In the genomic region with DNA sequence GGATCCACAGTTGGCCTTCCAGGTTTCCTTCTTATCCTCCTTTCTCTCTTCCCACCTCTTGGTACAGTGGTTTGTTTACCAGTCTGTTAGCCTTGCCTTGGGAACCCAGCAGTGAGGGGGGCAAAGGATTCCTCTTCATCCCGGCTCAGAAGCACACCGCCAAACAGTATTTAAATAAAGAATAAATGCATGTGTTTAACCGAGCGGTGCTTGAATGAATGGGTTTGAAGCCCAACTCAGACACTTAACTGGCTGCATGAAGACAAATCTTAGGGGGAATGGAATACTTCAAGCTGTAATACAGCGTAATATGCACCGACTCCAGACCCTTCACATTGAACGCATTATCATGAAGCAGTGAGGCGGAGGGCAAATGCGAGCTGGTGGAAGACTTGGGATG, we compare ENCODE assay signal across 30 mouse cellular contexts. TPM values are rescaled to one million over a fixed set of nuclear protein-coding genes. Genes with fewer than 3 reads are reported as not detected.
DNase-seq lines count a peak whose midpoint lies in the region; ATAC-seq lines count a peak whose summit lies in the region.
"Had no signal": no experiment of that assay in that cellular context is flagged by ENCODE, and none has a peak within 500 bp of the region (broad histone marks: within the 10 kb centered on the region; RNA-seq: fewer than 3 reads in every experiment).

No protein-coding gene starts in this region.

- DNase-seq in hindbrain, embryonic 10.5 days (ENCODE audit: low spot score), result no peak
- DNase-seq in midbrain, embryonic 10.5 days (ENCODE audit: low spot score), result no peak
- DNase-seq in midbrain, embryonic 14.5 days, result peak; percentile 38
- DNase-seq in retina, postnatal 1 day, result peak; percentile 53
- no peak for DNase-seq in left cerebral cortex, adult 11 months (ENCODE audit: low spot score)
- DNase-seq: adrenal gland, adult 2 months; adrenal gland, postnatal 36 days; cerebellum, adult 2 months; cerebellum, postnatal 25 days; embryo, embryonic 11 days; gastrocnemius, postnatal 25 days; heart, postnatal 36 days; kidney, adult 11 months; kidney, postnatal 14 days; layer of hippocampus, adult 9-11 months; right cerebral cortex, postnatal 4 days; thymus, adult 2 months; thymus, postnatal 36 days had no signal

- peaks cover 7% of the 10 kb centered on the region; the same call in 1 of the 2 replicates for H3K27me3 ChIP-seq in hindbrain, embryonic 12.5 days
- no peaks in the 10 kb centered on the region for H3K27me3 ChIP-seq in hindbrain, embryonic 10.5 days (ENCODE audit: insufficient read depth, poor library complexity, severe bottlenecking)
- 0 out of 2 replicates have a peak, but pooled peaks cover 3% of the 10 kb centered on the region for H3K27me3 ChIP-seq in midbrain, embryonic 13.5 days
- H3K27me3 ChIP-seq in midbrain, embryonic 10.5 days (ENCODE audit: low read depth, poor library complexity, severe bottlenecking), result peaks cover 19% of the 10 kb centered on the region
- H3K27me3 ChIP-seq in midbrain, embryonic 14.5 days (ENCODE audit: control insufficient read depth, insufficient read depth, low read length), result no peaks in the 10 kb centered on the region
- H3K27me3 ChIP-seq: CH12.LX; limb, embryonic 13.5 days; lung, embryonic 15.5 days; neural tube, embryonic 15.5 days had no signal

- no peak overlapping the region for H3K9ac ChIP-seq in hindbrain, embryonic 12.5 days
- H3K9ac ChIP-seq in midbrain, embryonic 13.5 days (replicated peaks), result no peak overlapping the region
- H3K9ac ChIP-seq in midbrain, embryonic 14.5 days (replicated peaks; ENCODE audit: low read length), result no peak overlapping the region
- H3K9ac ChIP-seq: embryonic facial prominence, embryonic 12.5 days; limb, embryonic 13.5 days; lung, embryonic 15.5 days; neural tube, embryonic 15.5 days had no signal

- no peaks in the 10 kb centered on the region for H3K36me3 ChIP-seq in hindbrain, embryonic 12.5 days
- H3K36me3 ChIP-seq in hindbrain, embryonic 10.5 days, result no peaks in the 10 kb centered on the region
- no peaks in the 10 kb centered on the region for H3K36me3 ChIP-seq in midbrain, embryonic 13.5 days
- no peaks in the 10 kb centered on the region for H3K36me3 ChIP-seq in midbrain, embryonic 10.5 days
- no peaks in the 10 kb centered on the region for H3K36me3 ChIP-seq in midbrain, embryonic 14.5 days (ENCODE audit: control insufficient read depth, insufficient read depth, low read length)
- H3K36me3 ChIP-seq: embryonic facial prominence, embryonic 12.5 days; limb, embryonic 13.5 days; lung, embryonic 15.5 days; neural tube, embryonic 15.5 days had no signal

- 60% methylated on average over 9 of the region's 9 CpGs for WGBS in hindbrain, embryonic 12.5 days
- WGBS in hindbrain, embryonic 10.5 days, result 79% methylated on average over 9 of the region's 9 CpGs
- WGBS in midbrain, embryonic 13.5 days, result 46% methylated on average over 9 of the region's 9 CpGs
- WGBS in midbrain, embryonic 10.5 days, result 81% methylated on average over 9 of the region's 9 CpGs
- 53% methylated on average over 9 of the region's 9 CpGs for WGBS in midbrain, embryonic 14.5 days

- no peaks in the 10 kb centered on the region for H3K9me3 ChIP-seq in hindbrain, embryonic 12.5 days (replicated peaks)
- no peaks in the 10 kb centered on the region for H3K9me3 ChIP-seq in hindbrain, embryonic 10.5 days
- H3K9me3 ChIP-seq in midbrain, embryonic 13.5 days, result no peaks in the 10 kb centered on the region
- no peaks in the 10 kb centered on the region for H3K9me3 ChIP-seq in midbrain, embryonic 10.5 days (replicated peaks)
- H3K9me3 ChIP-seq in midbrain, embryonic 14.5 days (ENCODE audit: control insufficient read depth, low read length), result no peaks in the 10 kb centered on the region
- H3K9me3 ChIP-seq: embryonic facial prominence, embryonic 12.5 days; limb, embryonic 13.5 days; lung, embryonic 15.5 days; neural tube, embryonic 15.5 days had no signal

- H3K4me3 ChIP-seq in hindbrain, embryonic 12.5 days, result no peak overlapping the region
- no peak overlapping the region for H3K4me3 ChIP-seq in hindbrain, embryonic 10.5 days
- no peak overlapping the region for H3K4me3 ChIP-seq in midbrain, embryonic 13.5 days (replicated peaks)
- H3K4me3 ChIP-seq in midbrain, embryonic 10.5 days, result no peak overlapping the region
- H3K4me3 ChIP-seq in midbrain, embryonic 14.5 days (replicated peaks; ENCODE audit: low read depth, low read length), result no peak overlapping the region
- H3K4me3 ChIP-seq: embryonic facial prominence, embryonic 12.5 days; limb, embryonic 13.5 days; lung, embryonic 15.5 days; neural tube, embryonic 15.5 days had no signal

- no peak overlapping the region for H3K4me2 ChIP-seq in hindbrain, embryonic 12.5 days (replicated peaks)
- no peak overlapping the region for H3K4me2 ChIP-seq in midbrain, embryonic 13.5 days (replicated peaks)
- H3K4me2 ChIP-seq in midbrain, embryonic 14.5 days (ENCODE audit: low read length), result no peak overlapping the region
- H3K4me2 ChIP-seq: embryonic facial prominence, embryonic 12.5 days; heart, embryonic 11.5 days; limb, embryonic 13.5 days; liver, embryonic 11.5 days; lung, embryonic 15.5 days; neural tube, embryonic 15.5 days had no signal

- ATAC-seq in hindbrain, embryonic 12.5 days (ENCODE audit: low FRiP score), result no peak
- no peak for ATAC-seq in midbrain, embryonic 13.5 days
- no peak for ATAC-seq in midbrain, embryonic 14.5 days (ENCODE audit: low FRiP score, low TSS enrichment)
- ATAC-seq: activated CD4-positive, CD25-positive, alpha-beta regulatory T cell, adult 4 months; inflammation-experienced regulatory T-cells, adult 6 months had no signal

- 0 out of 2 replicates have a peak overlapping the region, but pooled peaks have one; percentile 7 for H3K27ac ChIP-seq in hindbrain, embryonic 12.5 days
- no peak overlapping the region for H3K27ac ChIP-seq in hindbrain, embryonic 10.5 days
- H3K27ac ChIP-seq in midbrain, embryonic 13.5 days, result peak overlapping the region; percentile 30; the same call in 1 of the 2 replicates
- no peak overlapping the region for H3K27ac ChIP-seq in midbrain, embryonic 10.5 days (replicated peaks)
- H3K27ac ChIP-seq in midbrain, embryonic 14.5 days (replicated peaks; ENCODE audit: low read depth, low read length), result no peak overlapping the region
- H3K27ac ChIP-seq: embryonic facial prominence, embryonic 12.5 days; limb, embryonic 13.5 days; lung, embryonic 15.5 days; neural tube, embryonic 15.5 days; stomach, postnatal 0 days had no signal

- H3K4me1 ChIP-seq in hindbrain, embryonic 12.5 days, result peaks cover 34% of the 10 kb centered on the region
- peaks cover 42% of the 10 kb centered on the region for H3K4me1 ChIP-seq in hindbrain, embryonic 10.5 days (replicated peaks)
- peaks cover 37% of the 10 kb centered on the region for H3K4me1 ChIP-seq in midbrain, embryonic 13.5 days (replicated peaks)
- peaks cover 34% of the 10 kb centered on the region for H3K4me1 ChIP-seq in midbrain, embryonic 10.5 days
- H3K4me1 ChIP-seq in midbrain, embryonic 14.5 days (ENCODE audit: control insufficient read depth, insufficient read depth, low read length), result 0 out of 2 replicates have a peak, but pooled peaks cover 6% of the 10 kb centered on the region

RNA-seq across cellular contexts. Expression of gene Mab21l3, which starts 54.1 kb away (rescaled TPM):
- 0.71 and 0.72 TPM in 2 replicates for polyA plus RNA-seq in hindbrain, embryonic 12.5 days (2016; fragmentation: Nextera tagmentation; extraction: Ambion mirVana)
- polyA plus RNA-seq in hindbrain, embryonic 10.5 days (2016; fragmentation: Nextera tagmentation; extraction: Ambion mirVana), result 0.47 TPM in 2 replicates
- polyA plus RNA-seq in midbrain, embryonic 13.5 days (2015; fragmentation: Nextera tagmentation; extraction: Ambion mirVana), result 0.35 TPM in 2 replicates
- polyA plus RNA-seq in midbrain, embryonic 10.5 days (2016; fragmentation: Nextera tagmentation; extraction: Ambion mirVana), result 0.43 and 0.60 TPM in 2 replicates
- polyA plus RNA-seq in midbrain, embryonic 14.5 days (2014; fragmentation: Nextera tagmentation; extraction: Ambion mirVana), result 0.23 TPM in 1 of 2 replicates, not detected in the other
- polyA plus RNA-seq: activated CD4-positive, CD25-positive, alpha-beta regulatory T cell, adult 4 months had no signal

Comparison
In these comparisons a context has a peak if more than half of its experiments do, and no peak if none do; other contexts are left out.
1. H3K27ac ChIP-seq: peak in hindbrain, embryonic 12.5 days (single experiment) and midbrain, embryonic 13.5 days (single experiment); none in hindbrain, embryonic 10.5 days (single experiment), midbrain, embryonic 10.5 days (single experiment) and midbrain, embryonic 14.5 days (single experiment).
2. DNase-seq: peak in midbrain, embryonic 14.5 days (single experiment) and retina, postnatal 1 day (single experiment); none in hindbrain, embryonic 10.5 days (single experiment), midbrain, embryonic 10.5 days (single experiment) and left cerebral cortex, adult 11 months (single experiment).